Mouse (Mus musculus): ENCODE data around the gene Smox.

The Smox gene

DNA sequence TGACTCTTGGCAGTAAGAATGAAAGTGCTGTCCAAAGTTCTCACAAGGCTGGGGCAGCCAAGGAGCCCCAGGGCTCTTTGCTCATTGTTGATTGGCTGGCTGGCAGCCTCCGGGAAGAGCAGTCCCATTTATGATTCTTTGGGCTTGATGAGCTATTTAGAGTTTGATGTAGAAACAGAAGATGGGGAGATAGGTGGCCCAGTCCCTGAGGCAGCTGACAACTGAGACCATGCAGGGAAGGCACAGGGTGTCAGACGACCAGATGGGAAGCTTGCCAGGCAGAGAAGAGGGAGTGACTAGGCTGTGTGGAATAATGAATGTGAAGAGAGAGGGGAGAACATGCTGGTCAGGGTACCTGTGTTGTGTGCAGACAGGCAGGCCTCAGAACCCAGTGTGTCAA, 22.2 kb downstream of the Smox start:
- no peak for DNase-seq (ENCODE audit: low spot score in 2 of 2)

DNA sequence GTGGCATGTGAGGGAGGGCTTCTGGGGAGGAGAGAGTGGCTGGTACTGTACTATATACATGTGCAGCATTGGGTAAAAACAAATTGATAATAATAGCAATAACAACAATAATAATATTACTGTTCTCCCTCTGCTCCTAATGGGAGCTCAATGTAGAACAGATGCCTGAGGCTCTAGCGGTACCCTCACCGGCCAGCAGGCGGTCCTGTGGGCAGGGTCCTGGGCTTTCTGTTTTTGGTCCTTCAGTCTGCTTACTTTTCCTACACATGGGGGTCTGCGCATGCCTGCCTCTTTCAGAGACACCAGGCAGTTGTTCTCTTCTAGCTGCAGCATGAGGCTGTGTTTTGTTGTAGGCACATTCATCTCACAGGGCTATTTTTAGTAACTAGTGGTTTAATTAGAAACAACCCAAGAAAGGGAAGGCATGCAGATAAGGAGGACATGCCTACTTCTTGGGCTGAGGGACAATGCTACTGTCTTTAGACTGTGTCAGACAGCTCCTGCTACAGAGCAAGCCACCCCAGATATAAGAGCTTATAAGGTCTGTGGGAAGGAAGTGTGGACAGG, 22.8 kb downstream of the Smox start:
- DNase-seq (ENCODE audit: low spot score in 2 of 2), result no peak

DNA sequence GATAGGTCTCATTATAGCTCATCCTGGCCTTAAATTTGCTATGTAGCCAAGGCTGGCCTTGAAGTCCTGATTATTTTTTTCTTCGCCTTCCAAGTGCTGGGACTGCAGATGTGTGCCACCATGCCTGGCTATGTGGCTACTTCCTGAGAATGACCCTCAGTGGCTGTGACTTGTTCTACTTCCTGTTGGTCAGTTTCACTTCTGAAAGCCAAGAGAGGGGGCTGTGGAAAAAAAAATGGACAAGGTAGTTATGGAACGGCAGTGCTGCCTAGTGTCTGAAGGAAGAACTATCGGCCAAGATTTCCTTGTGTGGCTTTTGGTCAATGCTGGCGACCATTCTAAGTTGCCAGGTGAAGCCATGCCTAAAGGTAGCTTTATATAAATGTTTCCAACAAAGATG, 26.3 kb downstream of the Smox start:
- DNase-seq (ENCODE audit: low spot score in 2 of 2), result no peak

DNA sequence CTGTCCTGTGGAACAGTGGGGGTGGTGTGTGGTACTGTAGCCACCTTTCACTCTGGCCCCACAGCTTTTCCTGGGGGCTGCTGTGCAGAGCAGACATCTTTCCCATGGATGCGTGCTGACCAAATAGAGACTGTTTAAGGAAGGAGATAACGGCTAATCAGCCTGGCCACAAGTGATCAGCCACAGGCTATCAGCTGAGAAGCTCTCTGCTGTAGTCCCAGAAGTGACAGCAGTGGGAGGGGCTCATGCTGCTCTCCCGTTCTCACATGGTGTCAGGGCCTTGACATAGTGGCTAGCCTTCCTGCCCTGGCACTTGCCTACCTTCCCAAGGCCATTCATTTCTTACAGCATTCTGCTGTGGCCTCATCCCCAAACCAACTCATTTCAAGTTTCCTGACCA, 27.5 kb downstream of the Smox start:
- no peak for DNase-seq (ENCODE audit: low spot score in 2 of 2)

DNA sequence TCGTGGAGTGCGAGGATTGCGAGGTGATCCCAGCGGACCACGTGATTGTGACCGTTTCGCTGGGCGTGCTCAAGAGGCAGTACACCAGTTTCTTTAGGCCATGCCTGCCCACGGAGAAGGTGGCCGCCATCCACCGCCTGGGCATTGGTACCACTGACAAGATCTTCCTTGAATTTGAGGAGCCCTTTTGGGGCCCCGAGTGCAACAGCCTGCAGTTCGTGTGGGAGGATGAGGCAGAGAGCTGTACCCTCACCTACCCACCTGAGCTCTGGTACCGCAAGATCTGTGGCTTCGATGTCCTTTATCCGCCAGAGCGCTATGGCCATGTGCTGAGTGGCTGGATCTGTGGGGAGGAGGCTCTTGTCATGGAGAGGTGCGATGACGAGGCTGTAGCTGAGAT, 29.4 kb downstream of the Smox start:
- DNase-seq (ENCODE audit: low spot score in 2 of 2), result no peak

DNA sequence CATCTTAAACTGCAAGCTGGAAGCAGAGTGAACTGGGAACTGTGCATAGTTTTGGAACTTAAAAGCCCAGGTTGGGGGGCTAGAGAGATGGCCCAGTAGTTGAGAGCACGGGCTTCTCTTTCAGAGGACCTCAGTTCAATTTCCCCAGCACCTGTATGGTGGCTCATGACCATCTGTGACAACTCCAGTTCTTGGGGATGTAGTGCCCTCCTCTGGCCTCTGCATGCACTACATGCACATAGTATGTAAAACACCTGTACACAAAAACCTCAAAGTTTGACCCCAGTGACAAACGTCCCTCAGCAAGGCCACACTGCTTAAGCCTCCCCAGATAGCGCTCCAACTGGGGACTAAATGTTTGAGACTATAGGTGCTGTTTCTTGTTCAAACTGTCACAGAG, 35.8 kb downstream of the Smox start:
- no peak for DNase-seq (ENCODE audit: low spot score in 2 of 2)

DNA sequence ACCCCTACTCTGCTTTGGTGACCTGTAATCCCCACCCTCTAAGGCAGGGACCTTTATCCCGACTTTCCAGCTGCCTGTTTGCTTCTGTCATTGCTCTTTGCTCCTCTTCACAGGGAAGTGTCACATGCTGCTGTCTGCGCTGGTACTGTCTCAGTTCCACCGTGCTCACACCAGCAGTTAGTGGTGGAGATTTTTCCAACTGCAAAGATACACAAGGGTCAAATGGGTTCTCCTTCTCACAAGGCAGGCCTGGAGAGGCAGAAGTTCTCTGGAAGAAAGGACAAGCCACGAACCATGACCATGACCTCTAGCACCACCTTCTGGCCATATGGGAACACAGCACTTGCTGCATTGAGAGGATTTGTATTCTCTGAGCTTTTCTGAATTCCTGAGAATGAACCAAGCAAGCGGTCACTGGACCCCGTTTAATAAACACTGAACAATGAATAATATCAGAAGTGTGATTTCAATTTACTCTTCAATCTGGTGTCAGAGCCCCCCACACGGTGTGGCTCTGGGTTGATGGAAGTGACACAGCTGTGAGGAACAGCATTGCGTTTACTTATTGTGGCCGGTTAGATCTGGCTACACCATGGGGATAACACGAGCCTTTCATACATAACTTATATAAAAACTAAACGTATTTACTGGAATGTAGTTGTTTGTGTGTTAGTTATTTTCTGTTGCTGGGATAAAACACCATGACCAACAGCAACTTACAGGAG, 38.8 kb downstream of the Smox start:
- DNase-seq (ENCODE audit: low spot score in 2 of 2), result peak in 1 of 2 experiments; percentile 72

DNA sequence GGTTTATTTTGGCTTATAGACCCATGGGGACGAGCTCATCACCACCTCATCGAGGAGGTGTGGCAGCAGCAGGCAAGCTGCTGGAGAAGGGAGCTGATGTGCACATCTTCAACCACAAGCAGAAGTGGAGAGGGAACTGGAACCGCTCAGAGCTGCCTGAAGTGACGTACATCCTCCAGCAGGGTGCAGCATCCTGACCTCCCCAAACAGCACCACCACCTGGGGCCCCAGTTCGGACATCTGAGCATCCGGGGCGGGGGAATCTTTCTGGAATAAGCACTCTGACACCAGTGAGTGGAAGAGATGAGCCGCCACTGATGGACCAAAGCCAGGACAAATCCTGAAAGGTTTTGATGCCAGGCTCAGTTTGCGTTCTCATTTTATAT, 39.3 kb downstream of the Smox start:
- peak; percentile 46 to 56 for DNase-seq (ENCODE audit: low spot score in 2 of 2)

DNA sequence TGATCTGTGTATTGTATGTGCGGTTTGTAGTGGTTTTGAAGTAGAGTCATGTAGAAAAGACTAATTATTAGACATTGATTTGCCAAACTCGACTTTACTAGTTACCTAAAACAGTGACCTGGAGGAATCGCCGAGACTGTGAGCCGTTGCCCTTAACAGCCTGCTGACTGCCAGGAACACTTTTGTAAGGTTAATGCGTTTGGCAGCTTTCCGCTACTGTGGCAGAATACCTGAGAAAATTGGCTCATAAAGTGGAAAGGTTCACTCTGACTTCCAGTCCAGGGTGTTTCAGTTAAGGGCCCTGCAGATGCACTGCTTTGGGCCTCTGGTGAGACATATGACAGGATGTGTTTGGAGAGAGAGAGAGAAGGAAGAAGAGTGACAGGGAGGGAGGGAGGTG, 40.0 kb downstream of the Smox start:
- no peak for DNase-seq (ENCODE audit: low spot score in 2 of 2)

DNA sequence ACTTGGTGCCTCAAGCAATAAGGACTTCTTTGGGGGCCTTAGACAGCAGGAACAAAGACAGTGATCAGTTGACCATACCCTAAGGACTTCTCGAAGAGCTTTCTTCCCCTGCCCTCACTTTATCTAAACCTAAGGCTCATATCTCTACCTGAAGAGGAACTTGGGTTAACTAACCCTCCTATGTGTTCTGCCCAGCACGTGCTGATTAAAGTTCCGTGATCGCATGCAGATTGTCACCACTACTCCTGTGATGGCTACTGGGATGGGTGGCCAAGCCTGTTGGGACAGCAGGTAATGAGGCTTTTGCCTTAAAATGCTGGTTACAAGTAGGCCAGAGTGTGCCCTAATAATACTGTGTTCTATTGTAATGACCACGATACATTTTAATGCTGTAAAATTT, 43.9 kb downstream of the Smox start:
- DNase-seq (ENCODE audit: low spot score in 2 of 2), result no peak

DNA sequence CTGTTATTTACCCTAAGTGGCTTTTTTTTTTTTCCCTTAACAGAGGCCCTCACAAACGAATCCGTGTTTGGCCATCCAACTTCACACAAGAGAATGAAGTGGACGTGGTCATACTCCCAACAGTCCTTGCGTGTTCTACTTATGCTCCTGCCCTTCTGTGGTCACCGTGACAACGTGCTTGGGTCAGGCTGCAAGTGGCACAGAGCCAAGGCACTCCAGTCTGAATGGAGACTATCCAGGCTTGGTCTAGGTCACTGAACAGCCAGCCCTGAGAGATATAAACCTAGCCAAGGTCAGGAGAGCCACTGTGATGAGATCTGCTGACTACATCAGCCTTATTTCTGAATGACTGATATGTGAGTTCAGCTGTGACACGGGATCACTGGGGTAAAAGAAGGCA, 47.0 kb downstream of the Smox start:
- no peak for DNase-seq (ENCODE audit: low spot score in 2 of 2)

DNA sequence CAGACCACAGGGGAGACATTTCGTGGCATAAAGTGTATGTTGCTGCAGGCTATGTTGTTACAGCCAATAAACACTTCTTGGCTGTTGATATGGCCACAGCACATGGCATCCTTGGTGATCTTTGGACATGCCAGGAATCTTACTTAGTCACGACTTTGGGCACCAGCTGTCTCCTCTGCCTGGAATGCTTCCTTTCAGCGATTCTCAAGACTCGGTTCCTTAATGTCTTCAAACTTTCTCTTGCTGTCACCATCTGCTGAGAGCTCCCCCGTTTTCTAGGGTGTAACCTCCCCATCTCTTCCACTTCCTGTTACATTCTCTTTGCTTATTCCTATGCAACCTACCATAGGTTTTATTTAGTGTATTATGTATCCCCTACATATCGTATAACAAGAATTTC, 48.5 kb downstream of the Smox start:
- DNase-seq (ENCODE audit: low spot score in 2 of 2), result no peak

DNA sequence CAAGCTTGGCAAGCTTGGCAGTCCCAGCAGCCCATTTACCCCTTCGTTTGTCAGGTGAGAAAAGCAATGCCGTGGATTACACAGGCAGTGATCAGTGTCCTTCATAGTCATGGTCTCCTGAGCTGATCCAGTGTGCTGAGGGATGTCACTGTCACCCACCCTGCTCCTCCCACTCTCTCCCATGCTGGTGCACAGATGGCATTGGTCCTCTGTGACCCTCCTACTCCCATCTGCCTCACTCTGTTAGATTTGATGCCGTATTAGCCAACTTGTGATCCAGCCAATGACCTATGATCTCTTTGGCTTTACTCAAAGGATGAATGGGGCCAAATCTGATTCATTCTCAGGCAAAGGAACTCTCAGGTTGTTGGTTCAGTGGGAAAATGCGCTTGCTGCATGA, 50.4 kb downstream of the Smox start:
- no peak for DNase-seq (ENCODE audit: low spot score in 2 of 2)

DNA sequence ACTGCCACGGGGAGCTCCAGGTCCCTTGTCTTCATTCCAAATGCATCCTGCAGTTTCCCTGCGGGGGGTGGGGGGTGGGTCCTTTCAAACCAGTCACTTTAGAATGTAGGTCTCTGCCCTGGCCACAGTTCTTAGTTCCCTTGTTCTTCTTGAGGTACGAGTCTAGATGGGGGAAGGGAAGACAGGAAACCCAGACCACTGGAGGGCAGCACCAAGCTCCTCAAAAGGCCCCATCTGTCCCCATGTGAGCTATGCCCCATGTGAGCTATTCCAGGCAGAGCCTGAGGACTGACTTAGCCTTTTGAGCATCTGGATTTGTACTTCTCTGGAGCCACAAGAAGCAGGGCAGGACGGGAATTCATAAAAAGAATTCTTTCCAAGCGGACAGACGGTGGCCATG, 51.2 kb downstream of the Smox start:
- no peak for DNase-seq (ENCODE audit: low spot score in 2 of 2)

DNA sequence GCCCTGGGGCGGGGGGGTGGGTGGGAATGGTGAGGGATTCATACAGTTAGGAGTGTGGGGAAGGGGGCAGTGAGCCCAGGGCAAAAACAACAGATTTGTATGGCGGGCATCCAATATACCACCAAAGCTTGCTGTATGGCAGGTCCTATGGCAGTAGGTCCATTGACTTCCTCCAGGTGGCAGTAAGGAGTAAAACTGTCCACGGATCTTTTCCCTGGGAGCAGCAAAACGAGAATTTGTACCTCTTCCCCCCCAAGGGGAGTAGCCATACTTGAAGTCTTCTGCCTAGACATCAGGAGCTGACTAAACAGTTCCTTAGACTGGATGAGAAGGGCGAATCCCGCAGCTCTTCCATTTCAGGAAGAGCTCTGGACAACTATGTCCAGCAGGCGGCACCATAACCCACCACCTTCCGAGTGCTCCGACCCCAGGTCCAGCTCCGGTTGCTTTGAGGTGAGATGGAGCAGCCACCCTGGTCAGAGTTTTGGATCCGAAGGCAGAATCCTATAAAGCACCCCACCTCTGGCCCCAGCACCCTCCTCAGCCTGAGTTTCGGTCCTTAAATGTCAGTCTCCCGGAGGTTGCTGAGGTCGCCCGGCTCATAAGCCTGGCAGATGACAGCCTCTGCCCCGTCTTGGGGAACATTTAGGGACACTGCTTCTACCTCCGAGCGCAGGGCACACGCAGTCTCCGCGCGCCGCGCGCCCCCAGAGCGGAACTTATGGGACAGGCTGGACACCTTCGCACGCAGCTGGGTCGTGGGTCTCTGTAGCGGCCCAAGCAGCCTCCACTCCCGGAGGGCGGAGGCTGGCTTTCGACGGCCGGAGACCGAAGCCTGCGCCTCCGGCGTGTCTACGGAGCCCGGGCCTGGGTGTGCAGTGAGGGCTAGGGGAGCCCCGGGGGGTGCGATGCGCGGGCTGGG, 54.4 kb downstream of the Smox start:
- peak; percentile 39 to 66 for DNase-seq (ENCODE audit: low spot score in 2 of 2)

DNA sequence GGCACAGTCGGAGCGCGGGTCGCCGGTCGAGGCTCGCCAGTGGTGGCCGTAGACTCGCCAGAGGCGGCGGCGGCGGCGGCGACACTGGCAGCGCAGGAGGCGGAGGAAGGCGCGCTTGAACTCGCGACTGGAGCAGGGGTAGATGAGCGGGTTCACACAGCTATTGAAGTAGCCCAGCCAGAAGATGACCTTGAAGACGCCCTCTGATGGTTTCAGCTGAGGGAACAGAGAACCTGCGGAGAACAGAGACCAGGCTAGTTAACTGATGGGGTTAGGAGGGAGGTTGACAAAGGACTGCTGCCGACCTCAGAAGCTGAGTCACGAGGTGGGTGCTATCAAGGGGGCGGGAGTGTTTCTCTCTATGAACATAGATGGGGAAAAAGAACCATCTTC, 55.0 kb downstream of the Smox start:
- DNase-seq (ENCODE audit: low spot score in 2 of 2), result no peak

DNA sequence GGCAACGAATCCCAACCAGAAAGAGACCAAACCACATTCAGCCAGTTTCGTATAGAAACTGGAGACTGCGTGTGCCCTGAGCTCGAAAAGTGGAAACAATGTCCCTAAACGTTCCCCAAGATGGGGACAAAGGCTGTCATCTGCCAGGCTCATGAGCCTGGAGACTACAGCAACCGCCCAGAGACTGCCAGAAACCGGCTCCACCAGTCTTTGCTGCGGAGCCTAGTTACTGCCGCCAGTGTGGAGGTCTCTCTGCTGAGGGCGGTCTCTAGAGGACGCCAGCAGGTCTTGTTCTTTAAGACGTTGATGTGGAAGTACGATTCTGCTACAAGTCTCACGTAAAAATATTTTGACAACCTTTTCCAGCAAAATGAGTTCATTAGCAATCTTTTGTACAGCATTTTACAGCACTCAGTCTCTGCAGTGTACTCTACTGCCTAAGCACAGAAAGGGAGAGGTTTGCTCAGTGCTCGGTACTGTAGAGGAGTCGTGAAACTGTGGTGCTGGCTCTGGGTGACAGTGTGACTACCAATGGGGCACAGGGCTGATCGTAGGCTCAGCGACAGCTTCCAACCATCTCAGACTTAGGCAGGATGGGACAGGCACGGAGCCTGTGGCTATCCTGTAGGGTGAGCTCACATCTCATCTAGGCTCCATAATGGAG, 55.6 kb downstream of the Smox start:
- DNase-seq (ENCODE audit: low spot score in 2 of 2), result no peak

DNA sequence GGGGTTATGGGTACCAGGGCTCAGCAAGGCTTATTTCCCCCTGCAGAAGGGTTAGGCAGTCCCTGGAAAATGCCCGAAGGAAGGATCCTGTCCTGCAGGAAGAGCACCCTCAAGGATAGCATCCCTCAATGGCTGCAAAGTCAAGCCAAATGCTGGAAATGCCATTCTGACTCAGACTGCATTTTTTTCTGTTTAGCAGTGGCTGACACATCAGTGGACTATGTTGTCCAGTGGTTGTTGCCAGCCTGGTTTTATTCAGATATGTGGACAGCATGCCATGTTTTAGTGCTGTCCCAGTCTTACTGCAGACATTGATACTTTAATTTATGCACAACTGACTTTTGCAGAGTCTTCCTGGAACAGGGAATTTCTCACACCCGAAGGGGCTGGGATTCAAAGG, 57.0 kb downstream of the Smox start:
- DNase-seq (ENCODE audit: low spot score in 2 of 2), result no peak

DNA sequence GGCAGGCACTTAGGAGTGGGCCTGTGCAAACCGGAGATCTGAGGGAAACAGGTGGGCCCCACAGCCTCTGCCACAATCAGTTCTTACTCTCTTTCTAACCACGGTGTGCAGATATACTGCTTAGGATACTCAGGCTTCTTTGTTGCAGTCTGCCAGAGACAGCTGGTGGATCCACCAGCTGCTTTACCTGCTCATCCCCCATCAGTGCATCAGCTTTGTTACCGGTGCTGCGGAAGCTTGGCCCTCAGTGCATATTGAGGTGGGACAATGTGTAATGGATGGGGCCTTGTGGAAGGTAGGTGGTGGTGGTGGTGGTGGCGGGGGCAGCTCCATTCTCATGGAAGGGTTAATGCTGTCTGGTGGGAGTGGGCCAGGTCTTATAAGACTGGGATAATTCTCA, 57.8 kb downstream of the Smox start:
- no peak for DNase-seq (ENCODE audit: low spot score in 2 of 2)

DNA sequence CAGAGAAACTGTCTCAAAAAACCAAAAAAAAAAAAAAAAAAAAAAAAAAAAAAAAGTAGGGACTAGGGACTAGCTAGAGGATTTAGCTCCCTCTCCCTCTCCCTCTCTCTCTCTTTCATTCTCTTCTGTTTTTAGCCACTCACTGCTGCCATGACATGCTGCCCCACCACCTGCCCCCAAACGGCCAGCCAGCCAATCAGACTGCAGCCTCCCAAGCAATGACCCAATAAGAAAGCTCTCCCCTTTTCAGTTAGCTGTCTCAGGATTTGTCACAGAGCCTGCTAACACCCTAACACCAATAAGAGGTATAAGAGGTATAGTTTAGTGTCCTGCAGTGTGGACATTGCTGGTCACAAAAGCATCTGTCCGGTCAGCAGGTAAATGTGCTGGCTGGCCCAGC, 59.2 kb downstream of the Smox start:
- no peak for DNase-seq (ENCODE audit: low spot score in 2 of 2)

DNA sequence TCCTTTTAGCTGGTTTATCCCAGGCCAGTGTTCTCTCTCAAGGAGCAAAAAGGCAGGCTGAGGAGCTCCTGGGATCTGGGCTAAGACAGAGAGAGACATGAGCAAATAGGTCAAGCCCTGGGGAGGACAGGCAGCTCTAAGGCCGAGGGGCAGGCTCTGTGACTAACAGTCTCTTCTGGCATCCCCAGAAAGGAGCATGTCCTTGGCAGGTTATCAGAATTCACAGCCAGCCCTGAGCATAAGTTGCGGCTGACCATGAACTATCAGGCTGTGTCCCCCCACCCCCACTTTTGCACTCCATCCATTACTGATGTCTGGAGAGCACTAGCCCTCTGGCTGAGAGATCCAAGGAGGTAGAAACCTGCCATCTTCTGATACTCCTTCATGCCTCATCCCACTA, 59.6 kb downstream of the Smox start:
- no peak for DNase-seq (ENCODE audit: low spot score in 2 of 2)
